22 mouse cellular contexts compared by ENCODE assay signal in genomic region chr10:88784513-88784931, GRCm38 (mm10). TPM values are rescaled to one million over a fixed set of nuclear protein-coding genes. Genes with fewer than 3 reads are reported as not detected.
DNase-seq lines count a peak whose midpoint lies in the region; ATAC-seq and TF ChIP-seq lines count a peak whose summit lies in the region.
"Had no signal": no experiment of that assay in that cellular context is flagged by ENCODE, and none has a peak within 500 bp of the region (broad histone marks: within the 10 kb centered on the region; RNA-seq: fewer than 3 reads in every experiment).

No protein-coding gene starts in this region.

- peak; percentile 2 for DNase-seq in lung, embryonic 14.5 days
- no peak for DNase-seq in lung, adult 2 months
- DNase-seq in large intestine, adult 2 months (ENCODE audit: low read depth, low spot score) = peak; percentile 73
- DNase-seq in layer of hippocampus, postnatal 10 days (ENCODE audit: low spot score in 2 of 2) = no peak
- no peak for DNase-seq in retina, embryonic 14.5 days (ENCODE audit: low spot score)
- DNase-seq in left cerebral cortex, postnatal 10 days (ENCODE audit: extremely low spot score in 1 of 2, low spot score in 2 of 2) = no peak
- DNase-seq: adrenal gland, postnatal 10 days; cerebellum, postnatal 25 days; embryo, embryonic 11 days; lung, postnatal 14 days; retina, postnatal 1 day; thymus, postnatal 14 days had no signal

- H3K4me3 ChIP-seq in lung, embryonic 14.5 days (ENCODE audit: low read depth, low read length) = no peak overlapping the region
- H3K4me3 ChIP-seq in lung, adult 2 months (replicated peaks; ENCODE audit: extremely low read depth, low read depth, low read length) = no peak overlapping the region
- no peak overlapping the region for H3K4me3 ChIP-seq in intestine, embryonic 15.5 days (replicated peaks)
- H3K4me3 ChIP-seq in kidney, embryonic 15.5 days (replicated peaks) = no peak overlapping the region
- H3K4me3 ChIP-seq: forebrain, embryonic 15.5 days; heart, embryonic 10.5 days; hindbrain, embryonic 12.5 days; limb, embryonic 12.5 days; liver, embryonic 15.5 days had no signal

- H3K9me3 ChIP-seq in lung, embryonic 14.5 days (ENCODE audit: low read depth, low read length) = no peaks in the 10 kb centered on the region
- no peaks in the 10 kb centered on the region for H3K9me3 ChIP-seq in intestine, embryonic 15.5 days
- H3K9me3 ChIP-seq in kidney, embryonic 15.5 days (replicated peaks) = no peaks in the 10 kb centered on the region
- H3K9me3 ChIP-seq: forebrain, embryonic 15.5 days; heart, embryonic 10.5 days; hindbrain, embryonic 12.5 days; limb, embryonic 12.5 days; liver, embryonic 15.5 days had no signal

- no peak for TF ChIP-seq POLR2A in lung, adult 2 months (IDR thresholded peaks at IDR 0.05; ENCODE audit: borderline replicate concordance, extremely low read depth, low read depth, low read length)

- 65% methylated on average over 5 of the region's 5 CpGs for whole genome bisulfite sequencing in lung, embryonic 14.5 days
- WGBS in lung, adult 2 months = 70% methylated on average over 5 of the region's 5 CpGs
- 61% methylated on average over 5 of the region's 5 CpGs for WGBS in intestine, embryonic 15.5 days
- WGBS in kidney, embryonic 15.5 days = 47% methylated on average over 5 of the region's 5 CpGs
- 25% methylated on average over 5 of the region's 5 CpGs for WGBS in large intestine, adult 2 months

- no peak for TF ChIP-seq CTCF in lung, embryonic 14.5 days (IDR thresholded peaks at IDR 0.05; ENCODE audit: low read depth)
- TF ChIP-seq CTCF in lung, adult 2 months (IDR thresholded peaks at IDR 0.05; ENCODE audit: insufficient read depth, low read length) = no peak

- H3K27ac ChIP-seq in lung, embryonic 14.5 days (ENCODE audit: low read depth) = no peak overlapping the region
- no peak overlapping the region for H3K27ac ChIP-seq in intestine, embryonic 15.5 days
- H3K27ac ChIP-seq in kidney, embryonic 15.5 days = peak overlapping the region; percentile 52
- H3K27ac ChIP-seq: forebrain, embryonic 15.5 days; heart, embryonic 10.5 days; hindbrain, embryonic 12.5 days; limb, embryonic 12.5 days; liver, embryonic 15.5 days had no signal

- H3K36me3 ChIP-seq in lung, embryonic 14.5 days (ENCODE audit: insufficient read depth) = peaks cover 57% of the 10 kb centered on the region
- H3K36me3 ChIP-seq in intestine, embryonic 15.5 days = 0 out of 2 replicates have a peak, but pooled peaks cover 5% of the 10 kb centered on the region
- peaks cover 69% of the 10 kb centered on the region for H3K36me3 ChIP-seq in kidney, embryonic 15.5 days

- no peak overlapping the region for H3K4me2 ChIP-seq in lung, embryonic 14.5 days
- H3K4me2 ChIP-seq in intestine, embryonic 15.5 days (replicated peaks) = no peak overlapping the region
- H3K4me2 ChIP-seq in kidney, embryonic 15.5 days = no peak overlapping the region
- H3K4me2 ChIP-seq: forebrain, embryonic 15.5 days; hindbrain, embryonic 12.5 days; limb, embryonic 12.5 days; liver, embryonic 15.5 days had no signal

- intact Hi-C loops in left cerebral cortex, postnatal 10 days (cut with DNase I) = no loop called here

- no peak for ATAC-seq in lung, embryonic 14.5 days (ENCODE audit: insufficient read depth)
- peak; percentile 92 for ATAC-seq in intestine, embryonic 15.5 days
- peak; percentile 54 for ATAC-seq in kidney, embryonic 15.5 days (replicated peaks; ENCODE audit: low FRiP score)
- ATAC-seq: activated CD4-positive, CD25-positive, alpha-beta regulatory T cell, adult 4 months; forebrain, embryonic 15.5 days; inflammation-experienced regulatory T-cells, adult 6 months; midbrain, embryonic 16.5 days had no signal

- H3K9ac ChIP-seq in lung, embryonic 14.5 days = no peak overlapping the region
- no peak overlapping the region for H3K9ac ChIP-seq in intestine, embryonic 15.5 days
- 0 out of 2 replicates have a peak overlapping the region, but pooled peaks have one; percentile 3 for H3K9ac ChIP-seq in kidney, embryonic 15.5 days
- H3K9ac ChIP-seq: forebrain, embryonic 15.5 days; hindbrain, embryonic 12.5 days; limb, embryonic 12.5 days; liver, embryonic 15.5 days had no signal

- H3K27me3 ChIP-seq in lung, embryonic 14.5 days (ENCODE audit: insufficient read depth, low read length) = no peaks in the 10 kb centered on the region
- H3K27me3 ChIP-seq in intestine, embryonic 15.5 days (replicated peaks) = no peaks in the 10 kb centered on the region
- no peaks in the 10 kb centered on the region for H3K27me3 ChIP-seq in kidney, embryonic 15.5 days
- H3K27me3 ChIP-seq: forebrain, embryonic 15.5 days; hindbrain, embryonic 12.5 days; limb, embryonic 12.5 days; liver, embryonic 15.5 days had no signal

- no peaks in the 10 kb centered on the region for H3K4me1 ChIP-seq in lung, embryonic 14.5 days (ENCODE audit: insufficient read depth)
- H3K4me1 ChIP-seq in lung, adult 2 months (ENCODE audit: control insufficient read depth, insufficient read depth, low read length) = no peaks in the 10 kb centered on the region
- no peaks in the 10 kb centered on the region for H3K4me1 ChIP-seq in intestine, embryonic 15.5 days (replicated peaks)
- H3K4me1 ChIP-seq in kidney, embryonic 15.5 days = no peaks in the 10 kb centered on the region
- H3K4me1 ChIP-seq: forebrain, embryonic 15.5 days; heart, embryonic 10.5 days; hindbrain, embryonic 12.5 days; limb, embryonic 12.5 days; liver, embryonic 15.5 days had no signal

RNA-seq across cellular contexts. Expression of gene Utp20, which starts 42.1 kb away (rescaled TPM):
- polyA plus RNA-seq in lung, embryonic 14.5 days (2014; fragmentation: Nextera tagmentation; extraction: Ambion mirVana) = 26.6 and 30.6 TPM in 2 replicates
- polyA plus RNA-seq in lung, adult 2 months (2012; rRNA removed) = 2.8 and 4.8 TPM in 2 replicates
- polyA plus RNA-seq in intestine, embryonic 15.5 days (2015; fragmentation: Nextera tagmentation; extraction: Ambion mirVana) = 15.5 and 15.9 TPM in 2 replicates
- 17.1 and 20.9 TPM in 2 replicates for polyA plus RNA-seq in kidney, embryonic 15.5 days (2015; fragmentation: Nextera tagmentation; extraction: Ambion mirVana)
- 5.4 and 5.5 TPM in 2 replicates for polyA plus RNA-seq in large intestine, adult 2 months (2012; rRNA removed)
- total RNA-seq in layer of hippocampus, postnatal 10 days (2021) = 10 to 100 TPM; 21.1 to 22.8 TPM
- 10 to 100 TPM; 21.3 to 23.2 TPM for total RNA-seq in left cerebral cortex, postnatal 10 days (2021)

RNA-seq across cellular contexts. Expression of gene Arl1, which starts 53.9 kb away (rescaled TPM):
- 193 and 206 TPM in 2 replicates for polyA plus RNA-seq in lung, embryonic 14.5 days (2014; fragmentation: Nextera tagmentation; extraction: Ambion mirVana)
- polyA plus RNA-seq in lung, adult 2 months (2012; rRNA removed) = 25.3 and 26.4 TPM in 2 replicates
- polyA plus RNA-seq in intestine, embryonic 15.5 days (2015; fragmentation: Nextera tagmentation; extraction: Ambion mirVana) = 184 and 190 TPM in 2 replicates
- 191 and 193 TPM in 2 replicates for polyA plus RNA-seq in kidney, embryonic 15.5 days (2015; fragmentation: Nextera tagmentation; extraction: Ambion mirVana)
- polyA plus RNA-seq in large intestine, adult 2 months (2012; rRNA removed) = 31.0 and 33.1 TPM in 2 replicates
- total RNA-seq in layer of hippocampus, postnatal 10 days (2021) = 100 to 1,000 TPM; 127 TPM
- 100 to 1,000 TPM; 110 to 111 TPM for total RNA-seq in left cerebral cortex, postnatal 10 days (2021)

Comparison
In these comparisons a context has a peak if more than half of its experiments do, and no peak if none do; other contexts are left out.
1. DNase-seq: peak in lung, embryonic 14.5 days (single experiment) and large intestine, adult 2 months (single experiment); none in lung, adult 2 months (single experiment), layer of hippocampus, postnatal 10 days (0 of 2), retina, embryonic 14.5 days (single experiment) and left cerebral cortex, postnatal 10 days (0 of 2).